Mouse (Mus musculus): ENCODE results near the gene Shank2. TPM values are rescaled to one million over a fixed set of nuclear protein-coding genes. Genes with fewer than 3 reads are reported as not detected.

Gene Shank2
- polyA plus RNA-seq, 1 experiment from 2014 or later = 1.7 TPM

GRCm38 (mm10) chr7:144072856-144073255, 71.1 kb downstream of the Shank2 start:
- no peak overlapping the region for H3K9ac ChIP-seq (ENCODE audit: low read length)
- no peak overlapping the region for H3K27ac ChIP-seq (ENCODE audit: low read depth)
- DNase-seq (ENCODE audit: low spot score) (no peak), ATAC-seq (replicated peaks; ENCODE audit: low FRiP score, low TSS enrichment, low read depth) (no peak)
- H3K36me3 ChIP-seq (ENCODE audit: control insufficient read depth, insufficient read depth, low read length) = no peaks in the 10 kb centered on the region
- WGBS = 90% methylated on average over 2 of the region's 2 CpGs
- no peak overlapping the region for H3K4me2 ChIP-seq (ENCODE audit: low read length)
- H3K9me3 ChIP-seq (ENCODE audit: control insufficient read depth, low read length) = no peaks in the 10 kb centered on the region
- H3K4me1 ChIP-seq (replicated peaks; ENCODE audit: control insufficient read depth, insufficient read depth, low read length) = no peaks in the 10 kb centered on the region
- H3K27me3 ChIP-seq (replicated peaks; ENCODE audit: control insufficient read depth, insufficient read depth, low read length) = no peaks in the 10 kb centered on the region
- no peak overlapping the region for H3K4me3 ChIP-seq (ENCODE audit: low read depth, low read length)

- DNase-seq (ENCODE audit: low spot score) (peak; percentile 87), ATAC-seq (replicated peaks; ENCODE audit: low FRiP score, low TSS enrichment, low read depth) (no peak)
- whole genome bisulfite sequencing = 28% methylated on average over 3 of the region's 3 CpGs
- Histone ChIP-seq H3K4me2 (ENCODE audit: low read length) (no peak overlapping the region), H3K36me3 (ENCODE audit: control insufficient read depth, insufficient read depth, low read length) (no peaks in the 10 kb centered on the region), H3K27ac (ENCODE audit: low read depth) (no peak overlapping the region), H3K4me1 (replicated peaks; ENCODE audit: control insufficient read depth, insufficient read depth, low read length) (no peaks in the 10 kb centered on the region), H3K4me3 (ENCODE audit: low read depth, low read length) (no peak overlapping the region), H3K9ac (ENCODE audit: low read length) (no peak overlapping the region), H3K27me3 (replicated peaks; ENCODE audit: control insufficient read depth, insufficient read depth, low read length) (no peaks in the 10 kb centered on the region), H3K9me3 (ENCODE audit: control insufficient read depth, low read length) (no peaks in the 10 kb centered on the region)
Observed at GRCm38 (mm10) chr7:144074718-144075117, 73.0 kb downstream of the Shank2 start.

- Histone ChIP-seq H3K27me3 (replicated peaks; ENCODE audit: control insufficient read depth, insufficient read depth, low read length) (no peaks in the 10 kb centered on the region), H3K36me3 (ENCODE audit: control insufficient read depth, insufficient read depth, low read length) (no peaks in the 10 kb centered on the region), H3K27ac (ENCODE audit: low read depth) (no peak overlapping the region), H3K9me3 (ENCODE audit: control insufficient read depth, low read length) (no peaks in the 10 kb centered on the region), H3K4me2 (ENCODE audit: low read length) (no peak overlapping the region), H3K9ac (ENCODE audit: low read length) (no peak overlapping the region), H3K4me1 (replicated peaks; ENCODE audit: control insufficient read depth, insufficient read depth, low read length) (no peaks in the 10 kb centered on the region), H3K4me3 (ENCODE audit: low read depth, low read length) (no peak overlapping the region)
- DNase-seq (ENCODE audit: low spot score) (no peak), ATAC-seq (replicated peaks; ENCODE audit: low FRiP score, low TSS enrichment, low read depth) (no peak)
- WGBS = 80% methylated on average over 1 of the region's 1 CpGs
Observed at GRCm38 (mm10) chr7:144078661-144079060, 76.9 kb downstream of the Shank2 start.

- no peaks in the 10 kb centered on the region for H3K36me3 ChIP-seq (ENCODE audit: control insufficient read depth, insufficient read depth, low read length)
- H3K27ac ChIP-seq (ENCODE audit: low read depth) = no peak overlapping the region
- DNase-seq (ENCODE audit: low spot score) (no peak), ATAC-seq (replicated peaks; ENCODE audit: low FRiP score, low TSS enrichment, low read depth) (no peak)
- 93% methylated on average over 1 of the region's 1 CpGs for WGBS
- no peak overlapping the region for H3K4me3 ChIP-seq (ENCODE audit: low read depth, low read length)
- no peaks in the 10 kb centered on the region for H3K4me1 ChIP-seq (replicated peaks; ENCODE audit: control insufficient read depth, insufficient read depth, low read length)
- H3K27me3 ChIP-seq (replicated peaks; ENCODE audit: control insufficient read depth, insufficient read depth, low read length) = no peaks in the 10 kb centered on the region
- no peak overlapping the region for H3K4me2 ChIP-seq (ENCODE audit: low read length)
- H3K9ac ChIP-seq (ENCODE audit: low read length) = no peak overlapping the region
- H3K9me3 ChIP-seq (ENCODE audit: control insufficient read depth, low read length) = no peaks in the 10 kb centered on the region
Observed at GRCm38 (mm10) chr7:144079861-144080260, 78.1 kb downstream of the Shank2 start.

- DNase-seq (ENCODE audit: low spot score) (peak; percentile 57), ATAC-seq (replicated peaks; ENCODE audit: low FRiP score, low TSS enrichment, low read depth) (no peak)
- Histone ChIP-seq H3K4me3 (ENCODE audit: low read depth, low read length) (no peak overlapping the region), H3K27me3 (replicated peaks; ENCODE audit: control insufficient read depth, insufficient read depth, low read length) (no peaks in the 10 kb centered on the region), H3K9ac (ENCODE audit: low read length) (no peak overlapping the region), H3K4me2 (ENCODE audit: low read length) (no peak overlapping the region), H3K4me1 (replicated peaks; ENCODE audit: control insufficient read depth, insufficient read depth, low read length) (no peaks in the 10 kb centered on the region), H3K36me3 (ENCODE audit: control insufficient read depth, insufficient read depth, low read length) (no peaks in the 10 kb centered on the region), H3K9me3 (ENCODE audit: control insufficient read depth, low read length) (no peaks in the 10 kb centered on the region), H3K27ac (ENCODE audit: low read depth) (no peak overlapping the region)
- 85% methylated on average over 1 of the region's 1 CpGs for whole genome bisulfite sequencing
Observed at GRCm38 (mm10) chr7:144081448-144081847, 79.7 kb downstream of the Shank2 start.

- WGBS = 75% methylated on average over 2 of the region's 2 CpGs
- ATAC-seq (replicated peaks; ENCODE audit: low FRiP score, low TSS enrichment, low read depth) = 0 out of 2 replicates have a peak, but pooled peaks have one; percentile 23
- no peak overlapping the region for H3K9ac ChIP-seq (ENCODE audit: low read length)
- no peak overlapping the region for H3K4me2 ChIP-seq (ENCODE audit: low read length)
- H3K36me3 ChIP-seq (ENCODE audit: control insufficient read depth, insufficient read depth, low read length) = no peaks in the 10 kb centered on the region
- no peaks in the 10 kb centered on the region for H3K27me3 ChIP-seq (replicated peaks; ENCODE audit: control insufficient read depth, insufficient read depth, low read length)
- no peak overlapping the region for H3K27ac ChIP-seq (ENCODE audit: low read depth)
- H3K9me3 ChIP-seq (ENCODE audit: control insufficient read depth, low read length) = no peaks in the 10 kb centered on the region
- no peak overlapping the region for H3K4me3 ChIP-seq (ENCODE audit: low read depth, low read length)
- DNase-seq (ENCODE audit: low spot score) = no peak
- no peaks in the 10 kb centered on the region for H3K4me1 ChIP-seq (replicated peaks; ENCODE audit: control insufficient read depth, insufficient read depth, low read length)
Observed at GRCm38 (mm10) chr7:144081963-144082362, 80.2 kb downstream of the Shank2 start.

GRCm38 (mm10) chr7:144087277-144087676, 85.5 kb downstream of the Shank2 start:
- Histone ChIP-seq H3K36me3 (ENCODE audit: control insufficient read depth, insufficient read depth, low read length) (no peaks in the 10 kb centered on the region), H3K9me3 (ENCODE audit: control insufficient read depth, low read length) (no peaks in the 10 kb centered on the region), H3K4me2 (ENCODE audit: low read length) (no peak overlapping the region), H3K4me3 (ENCODE audit: low read depth, low read length) (no peak overlapping the region), H3K27ac (ENCODE audit: low read depth) (no peak overlapping the region), H3K4me1 (replicated peaks; ENCODE audit: control insufficient read depth, insufficient read depth, low read length) (no peaks in the 10 kb centered on the region), H3K9ac (ENCODE audit: low read length) (no peak overlapping the region), H3K27me3 (replicated peaks; ENCODE audit: control insufficient read depth, insufficient read depth, low read length) (no peaks in the 10 kb centered on the region)
- ATAC-seq (replicated peaks; ENCODE audit: low FRiP score, low TSS enrichment, low read depth) (no peak), DNase-seq (ENCODE audit: low spot score) (no peak)
- WGBS = 47% methylated on average over 2 of the region's 2 CpGs

GRCm38 (mm10) chr7:144094132-144094531, 92.4 kb downstream of the Shank2 start:
- Histone ChIP-seq H3K36me3 (ENCODE audit: control insufficient read depth, insufficient read depth, low read length) (no peaks in the 10 kb centered on the region), H3K9ac (ENCODE audit: low read length) (no peak overlapping the region), H3K4me1 (replicated peaks; ENCODE audit: control insufficient read depth, insufficient read depth, low read length) (no peaks in the 10 kb centered on the region), H3K4me3 (ENCODE audit: low read depth, low read length) (no peak overlapping the region), H3K4me2 (ENCODE audit: low read length) (no peak overlapping the region), H3K27me3 (replicated peaks; ENCODE audit: control insufficient read depth, insufficient read depth, low read length) (no peaks in the 10 kb centered on the region), H3K9me3 (ENCODE audit: control insufficient read depth, low read length) (no peaks in the 10 kb centered on the region), H3K27ac (ENCODE audit: low read depth) (no peak overlapping the region)
- DNase-seq (ENCODE audit: low spot score) = no peak
- WGBS = 84% methylated on average over 12 of the region's 12 CpGs
- no peak for ATAC-seq (replicated peaks; ENCODE audit: low FRiP score, low TSS enrichment, low read depth)

GRCm38 (mm10) chr7:144097314-144097713, 95.6 kb downstream of the Shank2 start:
- Histone ChIP-seq H3K4me3 (ENCODE audit: low read depth, low read length) (no peak overlapping the region), H3K36me3 (ENCODE audit: control insufficient read depth, insufficient read depth, low read length) (no peaks in the 10 kb centered on the region), H3K4me2 (ENCODE audit: low read length) (no peak overlapping the region), H3K4me1 (replicated peaks; ENCODE audit: control insufficient read depth, insufficient read depth, low read length) (0 out of 2 replicates have a peak, but pooled peaks cover 3% of the 10 kb centered on the region), H3K9ac (ENCODE audit: low read length) (no peak overlapping the region), H3K27me3 (replicated peaks; ENCODE audit: control insufficient read depth, insufficient read depth, low read length) (no peaks in the 10 kb centered on the region), H3K27ac (ENCODE audit: low read depth) (no peak overlapping the region), H3K9me3 (ENCODE audit: control insufficient read depth, low read length) (no peaks in the 10 kb centered on the region)
- WGBS = 9% methylated on average over 2 of the region's 2 CpGs
- ATAC-seq (replicated peaks; ENCODE audit: low FRiP score, low TSS enrichment, low read depth) (no peak), DNase-seq (ENCODE audit: low spot score) (no peak)

All from intestine, embryonic 14.5 days (tissue).